Mouse (Mus musculus): ENCODE results near the gene Hmx1. TPM values are rescaled to one million over a fixed set of nuclear protein-coding genes. Genes with fewer than 3 reads are reported as not detected.

Hmx1 gene
- polyA plus RNA-seq, 1 experiment from 2014 or later: not detected

- no peak overlapping the region for H3K4me2 ChIP-seq (replicated peaks)
- DNase-seq (ENCODE audit: low spot score) (no peak), ATAC-seq (ENCODE audit: low FRiP score) (no peak)
- no peak overlapping the region for H3K4me3 ChIP-seq (replicated peaks; ENCODE audit: low read length)
- no peaks in the 10 kb centered on the region for H3K36me3 ChIP-seq (replicated peaks; ENCODE audit: control insufficient read depth, insufficient read depth)
- no peak overlapping the region for H3K27ac ChIP-seq
- no peaks in the 10 kb centered on the region for H3K27me3 ChIP-seq (ENCODE audit: control insufficient read depth, insufficient read depth, low read length)
- no peak overlapping the region for H3K9ac ChIP-seq
- H3K4me1 ChIP-seq (replicated peaks; ENCODE audit: control insufficient read depth, insufficient read depth, low read length): 0 out of 2 replicates have a peak, but pooled peaks cover 3% of the 10 kb centered on the region
- 73% methylated on average over 9 of the region's 9 CpGs for WGBS
- H3K9me3 ChIP-seq (ENCODE audit: control insufficient read depth, low read length): 0 out of 2 replicates have a peak, but pooled peaks cover 5% of the 10 kb centered on the region
Observed at GRCm38 (mm10) chr5:35441411-35441810, 52.5 kb downstream of the Hmx1 start.

GRCm38 (mm10) chr5:35444731-35445130, 55.8 kb downstream of the Hmx1 start:
- Histone ChIP-seq H3K4me2 (replicated peaks) (no peak overlapping the region), H3K9ac (no peak overlapping the region), H3K9me3 (ENCODE audit: control insufficient read depth, low read length) (no peaks in the 10 kb centered on the region), H3K4me1 (replicated peaks; ENCODE audit: control insufficient read depth, insufficient read depth, low read length) (peaks cover 20% of the 10 kb centered on the region), H3K27me3 (ENCODE audit: control insufficient read depth, insufficient read depth, low read length) (no peaks in the 10 kb centered on the region), H3K36me3 (replicated peaks; ENCODE audit: control insufficient read depth, insufficient read depth) (no peaks in the 10 kb centered on the region), H3K27ac (no peak overlapping the region), H3K4me3 (replicated peaks; ENCODE audit: low read length) (no peak overlapping the region)
- 0 out of 2 replicates have a peak, but pooled peaks have one; percentile 11 for ATAC-seq (ENCODE audit: low FRiP score)
- WGBS: 62% methylated on average over 12 of the region's 12 CpGs
- DNase-seq (ENCODE audit: low spot score): no peak

GRCm38 (mm10) chr5:35447656-35448443, 58.9 kb downstream of the Hmx1 start:
- Histone ChIP-seq H3K27ac (peak overlapping the region; percentile 72), H3K9me3 (ENCODE audit: control insufficient read depth, low read length) (no peaks in the 10 kb centered on the region), H3K36me3 (replicated peaks; ENCODE audit: control insufficient read depth, insufficient read depth) (no peaks in the 10 kb centered on the region), H3K4me1 (replicated peaks; ENCODE audit: control insufficient read depth, insufficient read depth, low read length) (peaks cover 18% of the 10 kb centered on the region), H3K4me3 (replicated peaks; ENCODE audit: low read length) (peak overlapping the region; percentile 17), H3K4me2 (replicated peaks) (peak overlapping the region; percentile 54), H3K9ac (peak overlapping the region; percentile 55), H3K27me3 (ENCODE audit: control insufficient read depth, insufficient read depth, low read length) (no peaks in the 10 kb centered on the region)
- ATAC-seq (ENCODE audit: low FRiP score): peak; percentile 90
- WGBS: 15% methylated on average over 27 of the region's 27 CpGs
- peak; percentile 80 for DNase-seq (ENCODE audit: low spot score)

Other genes starting within 250 kb of the Hmx1 start
- 0.67 and 1.1 TPM in 2 replicates for gene Adra2c, start 110.8 kb upstream of the Hmx1 start, polyA plus RNA-seq (2014; fragmentation: Nextera tagmentation; extraction: Ambion mirVana)
- gene Cpz, start 136.6 kb downstream of the Hmx1 start, polyA plus RNA-seq (2014; fragmentation: Nextera tagmentation; extraction: Ambion mirVana): 0.80 and 1.0 TPM in 2 replicates
- 6.0 and 6.5 TPM in 2 replicates for gene Trmt44, start 186.0 kb downstream of the Hmx1 start, polyA plus RNA-seq (2014; fragmentation: Nextera tagmentation; extraction: Ambion mirVana)
- 13.7 and 14.5 TPM in 2 replicates for gene Acox3, start 193.9 kb downstream of the Hmx1 start, polyA plus RNA-seq (2014; fragmentation: Nextera tagmentation; extraction: Ambion mirVana)

Measured in hindbrain, embryonic 14.5 days (tissue).